Mouse (Mus musculus): ENCODE measurements around the gene Chrna3.

- no peak for TF ChIP-seq CTCF (IDR thresholded peaks at IDR 0.05; ENCODE audit: borderline replicate concordance, control insufficient read depth, extremely low read depth, insufficient read depth, low read length, poor library complexity)
- TF ChIP-seq POLR2A (IDR thresholded peaks at IDR 0.05; ENCODE audit: control insufficient read depth, extremely low read depth, insufficient read depth, low read length, poor library complexity): no peak
Measured at GRCm38 (mm10) chr9:55041389-55041788, 15.0 kb upstream of the Chrna3 start.

Data from thymus, adult 2 months (tissue).